Mouse (Mus musculus): ENCODE measurements at regions not wholly inside any gene's neighbourhood (a gene's known extent, or its start where the extent isn't known, plus 50 kb on each side); places are given as distances from the start of the nearest gene placed in this dataset.

GRCm38 (mm10) chr4:10254029-10254690 lies 620.1 kb upstream of the 2610301B20Rik start:
- no peaks in the 10 kb centered on the region for H3K36me3 ChIP-seq (ENCODE audit: control insufficient read depth, insufficient read depth, low read length)
- ATAC-seq (replicated peaks; ENCODE audit: low FRiP score) = no peak
- 78% methylated on average over 6 of the region's 6 CpGs for WGBS
- H3K9me3 ChIP-seq (ENCODE audit: control insufficient read depth, low read length) = no peaks in the 10 kb centered on the region
- no peak overlapping the region for H3K4me2 ChIP-seq (ENCODE audit: low read depth, low read length, severe bottlenecking)
- no peak overlapping the region for H3K27ac ChIP-seq (ENCODE audit: low read depth, low read length)
- H3K4me1 ChIP-seq (replicated peaks; ENCODE audit: control insufficient read depth, insufficient read depth, low read length) = no peaks in the 10 kb centered on the region
- H3K27me3 ChIP-seq (ENCODE audit: control insufficient read depth, insufficient read depth, low read length) = no peaks in the 10 kb centered on the region
- no peak for DNase-seq (ENCODE audit: low spot score)
- no peak overlapping the region for H3K4me3 ChIP-seq (ENCODE audit: low read depth, low read length)
- no peak overlapping the region for H3K9ac ChIP-seq (ENCODE audit: low read length)

- DNase-seq (ENCODE audit: low spot score) (no peak), ATAC-seq (replicated peaks; ENCODE audit: low FRiP score) (no peak)
- no peak overlapping the region for H3K4me3 ChIP-seq (ENCODE audit: low read depth, low read length)
- H3K27me3 ChIP-seq (ENCODE audit: control insufficient read depth, insufficient read depth, low read length) = no peaks in the 10 kb centered on the region
- H3K27ac ChIP-seq (ENCODE audit: low read depth, low read length) = no peak overlapping the region
- no peaks in the 10 kb centered on the region for H3K9me3 ChIP-seq (ENCODE audit: control insufficient read depth, low read length)
- 80% methylated on average over 4 of the region's 4 CpGs for WGBS
- no peak overlapping the region for H3K9ac ChIP-seq (ENCODE audit: low read length)
- no peaks in the 10 kb centered on the region for H3K36me3 ChIP-seq (ENCODE audit: control insufficient read depth, insufficient read depth, low read length)
- no peaks in the 10 kb centered on the region for H3K4me1 ChIP-seq (replicated peaks; ENCODE audit: control insufficient read depth, insufficient read depth, low read length)
- H3K4me2 ChIP-seq (ENCODE audit: low read depth, low read length, severe bottlenecking) = no peak overlapping the region
These were observed 616.8 kb upstream of the 2610301B20Rik start for GRCm38 (mm10) chr4:10257537-10257936.

- 93% methylated on average over 6 of the region's 6 CpGs for WGBS
- ATAC-seq (replicated peaks; ENCODE audit: low FRiP score) = no peak
- Histone ChIP-seq H3K4me1 (replicated peaks; ENCODE audit: control insufficient read depth, insufficient read depth, low read length) (no peaks in the 10 kb centered on the region), H3K4me2 (ENCODE audit: low read depth, low read length, severe bottlenecking) (no peak overlapping the region), H3K9ac (ENCODE audit: low read length) (no peak overlapping the region), H3K36me3 (ENCODE audit: control insufficient read depth, insufficient read depth, low read length) (no peaks in the 10 kb centered on the region), H3K9me3 (ENCODE audit: control insufficient read depth, low read length) (no peaks in the 10 kb centered on the region), H3K27ac (ENCODE audit: low read depth, low read length) (no peak overlapping the region), H3K27me3 (ENCODE audit: control insufficient read depth, insufficient read depth, low read length) (no peaks in the 10 kb centered on the region), H3K4me3 (ENCODE audit: low read depth, low read length) (no peak overlapping the region)
- no peak for DNase-seq (ENCODE audit: low spot score)
These were observed 613.9 kb upstream of the 2610301B20Rik start for GRCm38 (mm10) chr4:10260351-10260750.

DNA sequence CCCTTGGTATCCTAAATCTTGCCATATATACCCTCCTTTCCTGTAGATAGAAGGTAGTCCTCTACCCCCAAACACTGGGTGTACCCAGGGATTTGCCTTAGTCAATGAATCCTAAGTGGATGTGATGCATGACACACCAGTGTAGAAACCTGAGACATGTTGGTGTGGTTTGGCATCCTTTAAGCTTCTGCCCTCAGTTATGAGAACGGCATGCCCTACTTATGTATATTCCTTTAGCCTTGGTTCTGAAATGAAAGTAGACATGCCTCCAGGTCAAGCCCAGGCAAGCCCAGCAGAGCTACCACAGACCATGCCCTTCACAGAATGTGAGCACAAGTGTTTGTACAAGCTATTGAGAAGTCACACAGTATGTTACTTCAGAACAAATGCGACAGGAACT lies 608.4 kb upstream of the 2610301B20Rik start:
- H3K4me3 ChIP-seq (ENCODE audit: low read depth, low read length) = no peak overlapping the region
- no peak overlapping the region for H3K4me2 ChIP-seq (ENCODE audit: low read depth, low read length, severe bottlenecking)
- no peak overlapping the region for H3K9ac ChIP-seq (ENCODE audit: low read length)
- DNase-seq (ENCODE audit: low spot score) (no peak), ATAC-seq (replicated peaks; ENCODE audit: low FRiP score) (no peak)
- WGBS = 81% methylated on average over 2 of the region's 2 CpGs
- no peaks in the 10 kb centered on the region for H3K36me3 ChIP-seq (ENCODE audit: control insufficient read depth, insufficient read depth, low read length)
- H3K27ac ChIP-seq (ENCODE audit: low read depth, low read length) = no peak overlapping the region
- H3K4me1 ChIP-seq (replicated peaks; ENCODE audit: control insufficient read depth, insufficient read depth, low read length) = no peaks in the 10 kb centered on the region
- no peaks in the 10 kb centered on the region for H3K27me3 ChIP-seq (ENCODE audit: control insufficient read depth, insufficient read depth, low read length)
- H3K9me3 ChIP-seq (ENCODE audit: control insufficient read depth, low read length) = no peaks in the 10 kb centered on the region

- Histone ChIP-seq H3K4me1 (replicated peaks; ENCODE audit: control insufficient read depth, insufficient read depth, low read length) (no peaks in the 10 kb centered on the region), H3K27me3 (ENCODE audit: control insufficient read depth, insufficient read depth, low read length) (no peaks in the 10 kb centered on the region), H3K27ac (ENCODE audit: low read depth, low read length) (no peak overlapping the region), H3K36me3 (ENCODE audit: control insufficient read depth, insufficient read depth, low read length) (no peaks in the 10 kb centered on the region), H3K9ac (ENCODE audit: low read length) (no peak overlapping the region), H3K9me3 (ENCODE audit: control insufficient read depth, low read length) (no peaks in the 10 kb centered on the region), H3K4me2 (ENCODE audit: low read depth, low read length, severe bottlenecking) (no peak overlapping the region), H3K4me3 (ENCODE audit: low read depth, low read length) (no peak overlapping the region)
- 65% methylated on average over 2 of the region's 2 CpGs for WGBS
- ATAC-seq (replicated peaks; ENCODE audit: low FRiP score) (no peak), DNase-seq (ENCODE audit: low spot score) (no peak)
These were observed 588.7 kb upstream of the 2610301B20Rik start for GRCm38 (mm10) chr4:10285562-10285961.

DNA sequence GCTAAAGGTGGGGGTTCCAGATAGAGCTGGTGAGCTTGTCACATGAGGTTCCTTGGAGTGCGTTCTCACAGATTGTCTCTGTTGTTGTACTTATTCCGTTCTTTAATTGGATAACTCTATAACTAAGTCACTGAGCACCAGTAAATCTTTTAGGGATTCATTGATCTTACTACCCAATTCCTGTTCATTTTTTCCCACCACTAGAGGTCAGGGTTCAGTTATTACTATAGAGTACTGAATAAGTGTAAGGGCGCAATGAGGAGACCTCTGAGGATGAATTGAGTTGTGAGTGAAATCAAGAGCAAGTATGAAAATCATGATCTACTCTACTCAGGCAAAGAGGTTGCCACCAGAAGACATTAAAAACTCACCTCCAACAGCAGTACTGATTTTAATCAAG lies 584.0 kb upstream of the 2610301B20Rik start:
- no peak for DNase-seq (ENCODE audit: low spot score)
- Histone ChIP-seq H3K9me3 (ENCODE audit: control insufficient read depth, low read length) (no peaks in the 10 kb centered on the region), H3K4me2 (ENCODE audit: low read depth, low read length, severe bottlenecking) (no peak overlapping the region), H3K4me1 (replicated peaks; ENCODE audit: control insufficient read depth, insufficient read depth, low read length) (no peaks in the 10 kb centered on the region), H3K27me3 (ENCODE audit: control insufficient read depth, insufficient read depth, low read length) (no peaks in the 10 kb centered on the region), H3K27ac (ENCODE audit: low read depth, low read length) (no peak overlapping the region), H3K36me3 (ENCODE audit: control insufficient read depth, insufficient read depth, low read length) (no peaks in the 10 kb centered on the region), H3K4me3 (ENCODE audit: low read depth, low read length) (no peak overlapping the region), H3K9ac (ENCODE audit: low read length) (no peak overlapping the region)
- ATAC-seq (replicated peaks; ENCODE audit: low FRiP score) = no peak
- 83% methylated on average over 3 of the region's 3 CpGs for WGBS

- H3K9ac ChIP-seq (ENCODE audit: low read length) = no peak overlapping the region
- H3K4me3 ChIP-seq (ENCODE audit: low read depth, low read length) = no peak overlapping the region
- ATAC-seq (replicated peaks; ENCODE audit: low FRiP score) (no peak), DNase-seq (ENCODE audit: low spot score) (no peak)
- no peak overlapping the region for H3K4me2 ChIP-seq (ENCODE audit: low read depth, low read length, severe bottlenecking)
- H3K4me1 ChIP-seq (replicated peaks; ENCODE audit: control insufficient read depth, insufficient read depth, low read length) = no peaks in the 10 kb centered on the region
- 84% methylated on average over 4 of the region's 4 CpGs for WGBS
- no peak overlapping the region for H3K27ac ChIP-seq (ENCODE audit: low read depth, low read length)
- no peaks in the 10 kb centered on the region for H3K36me3 ChIP-seq (ENCODE audit: control insufficient read depth, insufficient read depth, low read length)
- H3K27me3 ChIP-seq (ENCODE audit: control insufficient read depth, insufficient read depth, low read length) = no peaks in the 10 kb centered on the region
- H3K9me3 ChIP-seq (ENCODE audit: control insufficient read depth, low read length) = no peaks in the 10 kb centered on the region
These were observed 579.2 kb upstream of the 2610301B20Rik start for GRCm38 (mm10) chr4:10295012-10295530.

DNA sequence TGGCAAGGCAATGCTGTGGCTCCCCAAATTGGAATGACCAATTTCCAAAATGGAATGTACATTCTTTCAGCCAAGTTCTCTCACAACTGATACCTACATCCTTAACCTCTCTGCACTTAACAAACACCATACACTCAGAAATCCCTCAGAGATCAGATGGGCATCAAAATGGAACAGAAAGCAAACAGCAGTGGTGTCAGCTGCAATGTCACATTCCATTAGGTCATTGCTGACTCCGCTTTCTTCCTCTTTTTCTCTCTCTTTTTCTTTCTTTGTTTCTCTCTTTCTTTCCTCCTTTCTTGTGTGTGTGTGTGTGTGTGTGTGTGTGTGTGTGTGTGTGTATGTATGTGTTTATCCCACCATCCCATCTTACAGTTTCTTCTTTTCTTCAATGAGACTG lies 578.1 kb upstream of the 2610301B20Rik start:
- no peak overlapping the region for H3K27ac ChIP-seq (ENCODE audit: low read depth, low read length)
- no peaks in the 10 kb centered on the region for H3K27me3 ChIP-seq (ENCODE audit: control insufficient read depth, insufficient read depth, low read length)
- 88% methylated on average over 1 of the region's 1 CpGs for WGBS
- H3K9ac ChIP-seq (ENCODE audit: low read length) = no peak overlapping the region
- no peaks in the 10 kb centered on the region for H3K36me3 ChIP-seq (ENCODE audit: control insufficient read depth, insufficient read depth, low read length)
- H3K9me3 ChIP-seq (ENCODE audit: control insufficient read depth, low read length) = no peaks in the 10 kb centered on the region
- no peak overlapping the region for H3K4me3 ChIP-seq (ENCODE audit: low read depth, low read length)
- no peak overlapping the region for H3K4me2 ChIP-seq (ENCODE audit: low read depth, low read length, severe bottlenecking)
- H3K4me1 ChIP-seq (replicated peaks; ENCODE audit: control insufficient read depth, insufficient read depth, low read length) = no peaks in the 10 kb centered on the region
- DNase-seq (ENCODE audit: low spot score) = no peak
- no peak for ATAC-seq (replicated peaks; ENCODE audit: low FRiP score)

DNA sequence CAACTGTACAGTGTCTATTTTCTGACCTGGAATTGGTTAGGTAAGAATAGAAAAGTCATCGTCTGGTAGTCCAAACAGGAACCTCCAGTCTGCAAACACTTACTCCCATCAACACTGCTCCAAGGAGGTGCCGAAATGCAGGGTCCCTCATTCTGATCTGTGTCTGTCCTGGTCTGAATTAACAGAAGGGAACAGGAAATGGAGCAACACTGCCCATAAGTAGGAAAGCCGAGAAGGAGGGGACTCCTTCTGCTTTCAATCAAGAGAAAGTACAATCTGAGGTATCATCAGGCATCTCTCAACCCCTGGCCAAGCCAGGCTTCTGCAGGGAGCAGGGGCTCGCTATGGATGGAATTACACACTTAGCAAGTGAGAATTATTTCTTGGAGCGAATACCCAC lies 562.4 kb upstream of the 2610301B20Rik start:
- Histone ChIP-seq H3K36me3 (ENCODE audit: control insufficient read depth, insufficient read depth, low read length) (no peaks in the 10 kb centered on the region), H3K9ac (ENCODE audit: low read length) (no peak overlapping the region), H3K27ac (ENCODE audit: low read depth, low read length) (no peak overlapping the region), H3K4me2 (ENCODE audit: low read depth, low read length, severe bottlenecking) (no peak overlapping the region), H3K9me3 (ENCODE audit: control insufficient read depth, low read length) (no peaks in the 10 kb centered on the region), H3K4me1 (replicated peaks; ENCODE audit: control insufficient read depth, insufficient read depth, low read length) (no peaks in the 10 kb centered on the region), H3K4me3 (ENCODE audit: low read depth, low read length) (no peak overlapping the region), H3K27me3 (ENCODE audit: control insufficient read depth, insufficient read depth, low read length) (no peaks in the 10 kb centered on the region)
- 70% methylated on average over 5 of the region's 5 CpGs for WGBS
- no peak for DNase-seq (ENCODE audit: low spot score)
- no peak for ATAC-seq (replicated peaks; ENCODE audit: low FRiP score)
